Mouse (Mus musculus): ENCODE results near the gene Kpna2. TPM values are rescaled to one million over a fixed set of nuclear protein-coding genes. Genes with fewer than 3 reads are reported as not detected.
"Not testable (repeated sequence)": the region's sequence is repeated elsewhere in the genome, so short reads cannot be mapped to it uniquely, and the experiment has no call there.

The Kpna2 gene
- total and polyA plus RNA-seq, 3 experiments, result 7.0 to 34.8 (median 33.6) TPM

DNA sequence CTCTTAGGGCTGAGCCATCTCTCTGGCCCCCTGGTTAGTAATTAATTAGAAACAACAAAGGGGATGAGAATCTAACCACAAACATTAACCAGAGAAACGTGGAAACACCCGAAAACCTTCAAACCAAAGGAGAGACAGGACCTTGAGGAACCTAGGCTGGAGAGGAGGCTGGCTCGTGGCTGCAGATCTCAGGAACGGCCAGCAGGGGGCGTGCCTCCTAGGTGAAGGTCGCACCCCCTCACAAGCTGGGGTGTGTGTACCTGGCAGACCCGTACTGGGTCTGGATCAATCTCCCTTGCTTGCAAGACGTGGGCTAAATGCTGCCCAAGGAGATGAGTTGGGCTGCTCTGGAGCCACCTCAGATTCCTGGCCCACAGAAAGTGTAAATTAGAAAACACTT, 19.3 kb upstream of the Kpna2 start:
- no peak for DNase-seq

DNA sequence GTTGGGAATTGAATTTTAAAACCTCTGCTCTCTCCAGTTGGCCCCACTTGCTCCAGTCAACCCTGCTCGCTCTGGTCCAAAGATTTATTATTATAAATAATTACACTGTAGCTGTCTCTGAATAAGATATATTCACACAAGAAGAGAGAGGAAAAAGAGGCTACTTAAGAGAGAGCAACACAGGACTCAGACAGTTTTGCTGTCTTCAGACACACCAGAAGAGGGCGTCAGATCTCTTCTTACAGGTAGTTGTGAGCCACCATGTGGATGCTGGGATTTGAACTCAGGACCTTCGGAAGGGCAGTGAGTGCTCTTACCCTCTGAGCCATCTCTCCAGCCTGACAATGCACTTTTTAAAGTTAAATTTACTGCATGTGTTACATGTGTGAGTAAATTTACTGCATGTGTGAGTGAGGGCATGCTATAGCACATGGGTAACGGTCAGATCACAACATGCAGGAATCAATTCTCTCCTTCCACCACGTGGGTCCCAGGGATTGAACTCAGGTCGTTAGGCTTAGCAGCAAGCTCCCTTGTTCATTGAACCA, 18.1 kb upstream of the Kpna2 start:
- DNase-seq, result no peak

- no peak for DNase-seq
Measured at GRCm38 (mm10) chr11:107016893-107017292, 17.6 kb upstream of the Kpna2 start.

DNA sequence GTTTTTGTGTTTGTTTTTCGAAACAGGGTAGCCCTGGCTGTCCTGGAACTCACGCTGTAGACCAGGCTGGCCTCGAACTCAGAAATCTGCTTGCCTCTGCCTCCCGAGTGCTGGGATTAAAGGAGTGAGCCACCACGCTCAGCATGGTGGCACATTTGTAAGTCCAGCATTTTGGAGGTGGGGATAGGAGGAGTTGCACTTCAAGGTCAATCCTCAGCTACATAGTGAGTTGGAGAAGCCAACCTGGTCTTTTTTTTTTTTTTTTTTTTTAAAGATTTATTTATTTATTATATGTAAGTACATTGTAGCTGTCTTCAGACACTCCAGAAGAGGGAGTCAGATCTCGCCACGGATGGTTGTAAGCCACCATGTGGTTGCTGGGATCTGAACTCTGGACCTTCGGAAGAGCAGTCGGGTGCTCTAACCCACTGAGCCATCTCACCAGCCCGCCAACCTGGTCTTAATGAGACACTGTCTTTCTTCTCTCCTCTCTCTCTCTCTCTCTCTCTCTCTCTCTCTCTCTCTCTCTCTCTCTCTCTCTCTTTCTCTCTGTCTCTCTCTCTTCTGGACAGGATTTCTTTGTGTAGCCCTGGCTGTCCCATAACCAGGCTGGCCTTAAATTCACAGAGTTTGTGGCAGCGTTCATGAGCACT, 16.3 kb upstream of the Kpna2 start:
- not testable (repeated sequence) for DNase-seq

- DNase-seq, result peak; percentile 28
Measured at GRCm38 (mm10) chr11:107014597-107015309, 15.4 kb upstream of the Kpna2 start.

GRCm38 (mm10) chr11:107014020-107014585, 14.8 kb upstream of the Kpna2 start:
- DNase-seq, result no peak

- DNase-seq, result peak; percentile 98
Measured at GRCm38 (mm10) chr11:107012324-107013017, 13.1 kb upstream of the Kpna2 start.

DNA sequence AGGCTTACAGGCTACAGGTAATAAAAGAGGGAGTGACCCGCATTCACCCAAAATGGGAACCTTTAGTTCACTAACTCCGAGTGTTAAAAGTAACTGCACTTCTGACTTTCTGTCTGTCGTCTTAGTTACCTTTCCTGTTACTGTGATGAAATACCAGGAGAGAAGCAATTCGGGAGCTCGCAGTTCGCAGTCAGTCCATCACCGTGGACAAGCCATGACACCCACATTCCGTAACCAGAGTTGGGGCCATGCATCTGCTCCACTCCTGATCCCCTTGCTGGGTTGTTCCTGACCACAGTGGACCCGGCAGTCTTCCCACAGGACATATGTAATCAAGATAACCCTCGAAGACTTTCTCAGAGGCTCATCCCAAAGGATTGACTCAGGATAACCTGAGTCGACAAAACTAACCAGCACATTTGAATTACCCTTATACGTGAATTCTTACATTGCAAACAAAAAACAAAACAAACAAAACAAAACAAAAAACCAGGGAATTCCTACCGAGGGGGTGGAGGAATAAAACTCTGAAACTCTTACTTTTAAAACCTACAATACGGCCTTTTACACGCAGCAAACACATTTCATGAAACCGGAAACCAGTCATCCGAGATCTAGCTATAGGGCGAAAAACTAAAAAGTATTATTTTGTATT, 12.5 kb upstream of the Kpna2 start:
- DNase-seq, result peak; percentile 23

DNA sequence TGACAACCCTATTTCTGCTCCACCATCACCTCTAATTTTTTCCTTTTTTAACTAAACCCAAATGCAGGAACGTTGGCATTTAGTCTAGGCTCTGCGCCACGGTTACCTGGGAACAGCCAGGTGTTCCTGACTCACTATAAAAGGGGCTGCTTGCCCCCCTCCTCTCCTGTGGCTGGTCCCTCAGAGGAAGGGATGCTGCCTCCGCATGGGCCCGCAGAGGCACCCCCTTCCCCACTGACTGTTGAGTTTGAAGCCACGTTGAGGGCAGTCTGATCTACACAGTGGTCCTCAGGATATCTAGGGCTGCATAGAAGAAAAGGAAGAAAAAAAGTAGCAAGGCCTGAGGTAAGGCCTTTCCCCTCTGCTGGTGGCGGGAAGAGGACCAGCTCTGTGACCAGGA, 11.8 kb upstream of the Kpna2 start:
- DNase-seq, result no peak

DNA sequence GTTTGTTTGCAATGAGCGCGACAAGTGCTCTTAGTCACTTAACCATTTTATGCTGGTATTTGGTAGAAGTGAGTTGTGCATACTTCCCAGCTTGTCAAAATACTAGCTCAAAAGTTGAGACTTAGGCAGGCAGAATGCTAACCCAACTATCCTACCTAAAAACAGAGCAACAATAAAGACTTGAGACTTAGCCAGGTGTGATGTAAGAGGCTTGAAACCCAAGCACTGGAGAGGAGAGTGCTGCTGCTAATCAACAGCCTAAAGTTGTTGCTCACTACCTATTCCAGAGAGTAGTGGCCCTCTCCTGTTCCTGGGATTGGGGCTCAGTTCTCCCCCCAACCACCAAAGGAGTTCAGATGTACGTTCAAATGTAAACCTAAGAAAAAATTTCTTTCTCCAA, 11.1 kb upstream of the Kpna2 start:
- no peak for DNase-seq

DNA sequence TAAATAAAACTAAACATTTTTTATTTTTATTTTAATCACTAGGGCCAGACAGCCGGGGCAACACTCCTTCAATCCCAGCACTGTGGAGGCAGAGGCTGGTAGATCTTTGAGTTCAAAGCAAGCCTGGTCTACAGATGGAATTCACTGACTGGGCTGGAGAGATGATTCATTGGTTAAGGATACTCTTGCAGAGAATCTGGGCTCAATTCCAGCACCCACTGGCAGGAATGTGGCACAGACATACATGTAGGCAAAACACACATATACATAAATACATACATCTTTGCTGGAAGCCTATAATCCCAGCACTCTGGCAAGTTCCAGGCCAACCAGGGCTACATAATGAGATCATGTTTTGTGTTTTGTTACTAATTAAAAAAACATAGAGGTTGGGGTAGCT, 6.2 kb upstream of the Kpna2 start:
- peak; percentile 27 for DNase-seq

- no peak for DNase-seq
Measured at GRCm38 (mm10) chr11:107001760-107002675, 2.7 kb upstream of the Kpna2 start.

DNA sequence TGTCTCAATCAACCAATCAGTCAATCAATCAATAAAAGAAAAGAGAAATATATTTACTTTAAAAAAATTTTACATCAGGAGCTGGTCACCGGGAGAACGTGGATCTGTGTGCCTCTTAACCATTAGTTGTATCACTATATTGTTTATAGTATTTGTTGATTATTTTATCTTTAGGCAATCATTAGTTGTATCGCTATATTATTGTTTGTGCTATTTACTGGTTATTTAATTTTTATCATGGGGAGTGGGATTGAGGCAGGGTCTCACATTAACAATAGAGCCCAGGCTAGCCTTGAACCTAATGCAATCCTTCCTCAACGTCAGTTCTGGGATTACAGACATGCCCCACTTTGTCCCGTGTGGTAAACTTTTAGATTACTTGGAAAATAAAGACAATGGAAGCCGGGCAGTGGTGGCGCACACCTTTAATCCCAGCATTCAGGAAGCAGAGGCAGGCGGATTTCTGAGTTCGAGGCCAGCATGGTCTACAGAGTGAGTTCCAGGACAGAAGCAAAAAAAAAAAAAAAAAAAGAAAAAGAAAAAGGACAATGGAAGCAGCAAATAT, 690 bp upstream of the Kpna2 start:
- DNase-seq, result no peak

GRCm38 (mm10) chr11:106998651-106999150, 640 bp downstream of the Kpna2 start:
- no peak for DNase-seq

GRCm38 (mm10) chr11:106997976-106998375, 1.4 kb downstream of the Kpna2 start:
- DNase-seq, result no peak

DNA sequence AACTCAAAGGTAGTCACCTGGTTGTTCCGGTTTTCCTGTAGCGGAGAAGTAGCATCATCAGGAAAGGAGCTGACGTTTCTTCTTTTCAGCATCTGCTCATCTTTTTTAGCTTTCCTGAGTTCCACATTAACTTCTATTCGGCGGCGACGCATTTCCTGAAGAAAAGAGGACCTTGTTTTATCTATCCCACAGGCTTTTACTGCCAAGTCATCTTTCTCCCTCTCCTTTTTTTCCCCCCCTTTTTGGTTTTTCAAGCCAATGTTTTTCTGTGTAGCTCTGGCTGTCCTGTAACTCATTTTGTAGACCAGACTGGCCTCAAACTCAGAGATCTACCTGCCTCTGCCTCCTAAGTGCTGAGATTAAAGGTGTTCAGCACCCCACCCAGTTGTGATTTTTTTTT, 2.8 kb downstream of the Kpna2 start:
- not testable (repeated sequence) for DNase-seq

GRCm38 (mm10) chr11:106994246-106995085, 4.9 kb downstream of the Kpna2 start:
- DNase-seq, result no peak

DNA sequence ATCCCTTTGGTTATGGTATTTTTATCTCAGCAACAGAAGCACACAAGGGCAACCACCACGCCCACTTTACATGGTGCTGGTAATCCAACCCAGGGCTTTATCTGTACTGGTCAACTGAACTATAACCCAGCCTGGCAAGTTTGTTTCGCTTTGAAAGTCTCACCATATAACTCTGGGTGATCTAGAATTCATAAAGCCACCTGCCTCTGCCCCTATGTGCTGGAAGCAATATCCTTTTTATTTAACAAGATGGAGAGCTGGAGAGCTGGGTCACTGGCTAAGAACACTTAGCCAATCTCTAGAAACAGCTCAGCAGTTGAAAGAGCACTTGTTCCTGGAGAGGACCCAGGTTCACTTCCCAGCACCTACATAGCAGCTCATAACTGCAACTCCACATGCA, 12.0 kb downstream of the Kpna2 start:
- no peak for DNase-seq

DNA sequence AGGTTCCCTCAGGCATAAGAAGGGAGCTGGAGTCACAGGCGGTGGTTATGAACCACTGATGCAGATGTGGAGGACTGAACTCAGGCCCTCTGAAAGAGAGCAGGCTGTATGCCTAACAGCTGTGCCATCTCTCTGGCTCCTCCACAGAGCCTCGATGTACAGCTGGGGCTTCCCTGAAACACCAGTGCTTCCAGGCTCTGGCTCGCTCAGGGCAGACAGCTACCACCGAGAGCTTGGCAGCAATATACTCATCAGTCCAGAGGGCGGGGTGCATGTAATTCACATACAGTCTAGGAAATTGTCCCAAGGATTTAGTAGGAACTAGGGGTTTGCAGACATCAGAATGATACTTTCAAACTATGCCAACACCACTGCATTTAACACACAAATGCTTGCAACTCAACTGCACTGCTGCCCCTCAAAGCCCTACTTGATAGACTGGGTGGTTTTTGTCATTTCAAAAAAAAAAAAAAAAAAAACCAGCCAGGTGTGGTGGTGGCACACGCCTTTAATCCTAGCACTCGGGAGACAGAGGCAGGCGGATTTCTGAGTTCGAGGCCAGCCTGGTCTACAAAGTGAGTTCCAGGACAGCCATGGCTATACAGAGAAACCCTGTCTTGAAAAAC, 13.2 kb downstream of the Kpna2 start:
- not testable (repeated sequence) for DNase-seq

Measured in adrenal gland, adult 2 months (tissue).